Mouse (Mus musculus): Measurements from ENCODE around the gene Clcf1. TPM values are rescaled to one million over a fixed set of nuclear protein-coding genes. Genes with fewer than 3 reads are reported as not detected.

Gene Clcf1
- polyA plus RNA-seq, 1 experiment from 2014 or later, result 9.0 TPM

- Histone ChIP-seq H3K9me3 (no peaks in the 10 kb centered on the region), H3K4me2 (replicated peaks) (peak overlapping the region; percentile 88), H3K4me3 (no peak overlapping the region), H3K27ac (peak overlapping the region; percentile 82), H3K27me3 (peaks cover 6% of the 10 kb centered on the region; the same call in 1 of the 2 replicates), H3K9ac (peak overlapping the region; percentile 46; the same call in 1 of the 2 replicates), H3K36me3 (no peaks in the 10 kb centered on the region), H3K4me1 (peaks cover 45% of the 10 kb centered on the region)
- ATAC-seq (ENCODE audit: low FRiP score, low read depth), result no peak
- WGBS, result 22% methylated on average over 4 of the region's 4 CpGs
These were observed 2.0 kb upstream of the Clcf1 start for GRCm38 (mm10) chr19:4211891-4212588.

DNA sequence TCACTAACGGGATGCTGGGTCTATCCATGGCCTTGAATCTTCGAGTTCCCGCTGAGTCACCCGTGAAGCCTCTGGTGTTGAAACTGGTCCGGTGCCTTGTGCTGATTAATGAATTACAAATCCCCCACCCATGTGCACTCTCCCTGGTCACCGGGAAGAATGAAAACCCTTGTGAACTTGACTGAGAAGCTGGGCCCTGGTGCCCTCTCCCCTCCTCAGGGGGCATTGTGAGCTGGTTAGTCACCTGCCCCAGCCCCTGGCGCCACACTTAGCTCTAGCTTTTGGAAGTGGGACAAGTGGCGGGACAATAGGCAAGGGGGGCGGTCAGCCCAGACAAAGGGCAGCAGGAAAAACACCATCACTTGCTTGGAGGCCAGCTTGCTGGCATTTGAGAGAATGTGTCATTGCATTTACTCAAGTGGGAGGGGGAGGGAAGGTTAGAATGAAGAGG is 489 bp upstream of the Clcf1 start:
- Histone ChIP-seq H3K36me3 (no peaks in the 10 kb centered on the region), H3K9me3 (no peaks in the 10 kb centered on the region), H3K4me1 (peaks cover 60% of the 10 kb centered on the region), H3K27me3 (peaks cover 6% of the 10 kb centered on the region; the same call in 1 of the 2 replicates), H3K9ac (peak overlapping the region; percentile 99), H3K4me3 (peak overlapping the region; percentile 92), H3K27ac (peak overlapping the region; percentile 93), H3K4me2 (replicated peaks) (peak overlapping the region; percentile 88)
- ATAC-seq (ENCODE audit: low FRiP score, low read depth), result no peak
- 15% methylated on average over 9 of the region's 9 CpGs for WGBS

- Histone ChIP-seq H3K9me3 (no peaks in the 10 kb centered on the region), H3K4me2 (replicated peaks) (peak overlapping the region; percentile 88), H3K4me1 (peaks cover 70% of the 10 kb centered on the region), H3K9ac (peak overlapping the region; percentile 99), H3K27me3 (peaks cover 6% of the 10 kb centered on the region; the same call in 1 of the 2 replicates), H3K4me3 (peak overlapping the region; percentile 92), H3K27ac (peak overlapping the region; percentile 93), H3K36me3 (no peaks in the 10 kb centered on the region)
- ATAC-seq (ENCODE audit: low FRiP score, low read depth), result peak; percentile 28
- WGBS, result under 1% methylated on average over 41 of the region's 81 CpGs
These were observed 873 bp downstream of the Clcf1 start for GRCm38 (mm10) chr19:4214771-4215450.

DNA sequence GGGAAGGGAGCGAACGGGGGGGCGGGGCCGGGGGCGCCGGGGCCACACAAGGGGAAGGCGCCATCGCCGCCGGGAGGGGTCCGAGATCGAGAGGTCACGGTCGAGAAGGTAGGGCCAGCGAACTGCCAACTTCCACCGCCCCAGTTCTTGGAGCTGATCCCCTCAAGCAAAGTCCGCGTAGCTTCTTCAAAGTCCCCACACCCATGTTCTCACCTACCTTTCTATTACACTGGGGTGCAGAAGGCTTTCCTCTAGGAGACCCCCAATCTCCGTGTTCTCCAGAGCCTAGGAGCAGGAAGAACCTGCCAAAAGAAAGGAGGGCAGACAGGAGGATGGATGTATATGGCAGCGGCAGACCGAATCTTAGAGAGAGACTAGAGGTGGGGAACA is 1.4 kb downstream of the Clcf1 start:
- Histone ChIP-seq H3K36me3 (0 out of 2 replicates have a peak, but pooled peaks cover 2% of the 10 kb centered on the region), H3K9me3 (no peaks in the 10 kb centered on the region), H3K27ac (peak overlapping the region; percentile 93), H3K9ac (peak overlapping the region; percentile 99), H3K4me2 (replicated peaks) (peak overlapping the region; percentile 88), H3K4me1 (peaks cover 75% of the 10 kb centered on the region), H3K27me3 (peaks cover 6% of the 10 kb centered on the region; the same call in 1 of the 2 replicates), H3K4me3 (peak overlapping the region; percentile 92)
- no peak for ATAC-seq (ENCODE audit: low FRiP score, low read depth)
- WGBS, result 0% methylated on average over 15 of the region's 21 CpGs

- 11% methylated on average over 14 of the region's 14 CpGs for WGBS
- peak overlapping the region; percentile 57 for H3K9ac ChIP-seq
These were observed 2.1 kb downstream of the Clcf1 start for GRCm38 (mm10) chr19:4216041-4216685.

DNA sequence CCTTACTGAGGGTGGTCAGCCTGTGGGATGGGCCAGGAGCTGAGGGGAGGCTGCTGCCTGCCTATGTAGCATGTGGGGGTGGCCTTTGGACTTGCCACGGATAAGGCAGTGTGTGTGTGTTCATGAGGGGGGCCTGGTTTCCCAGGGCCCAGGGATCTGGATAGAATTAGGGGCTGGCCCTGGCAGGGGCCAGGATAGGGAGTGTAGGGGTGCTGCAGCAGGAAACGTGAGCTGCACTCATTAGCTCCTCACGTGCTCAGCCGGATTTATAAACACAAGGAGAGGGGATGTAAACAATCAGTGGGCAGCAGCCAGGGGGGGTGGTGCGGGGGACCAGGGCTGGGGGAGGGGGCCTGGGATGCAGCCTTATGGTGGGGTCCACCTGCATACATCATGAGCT is 3.1 kb downstream of the Clcf1 start:
- Histone ChIP-seq H3K27ac (peak overlapping the region; percentile 58; the same call in 1 of the 2 replicates), H3K27me3 (no peaks in the 10 kb centered on the region), H3K36me3 (peaks cover 19% of the 10 kb centered on the region), H3K4me2 (replicated peaks) (peak overlapping the region; percentile 88), H3K4me3 (0 out of 2 replicates have a peak overlapping the region, but pooled peaks have one; percentile 0), H3K9me3 (no peaks in the 10 kb centered on the region), H3K9ac (peak overlapping the region; percentile 57), H3K4me1 (peaks cover 77% of the 10 kb centered on the region)
- no peak for ATAC-seq (ENCODE audit: low FRiP score, low read depth)
- 11% methylated on average over 5 of the region's 5 CpGs for WGBS

More at GRCm38 (mm10) chr19:4216041-4216685, 2.1 kb downstream of the Clcf1 start:
- no peak for ATAC-seq (ENCODE audit: low FRiP score, low read depth)
- Histone ChIP-seq H3K27me3 (peaks cover 6% of the 10 kb centered on the region; the same call in 1 of the 2 replicates), H3K9me3 (no peaks in the 10 kb centered on the region), H3K36me3 (peaks cover 9% of the 10 kb centered on the region; the same call in 1 of the 2 replicates), H3K4me2 (replicated peaks) (peak overlapping the region; percentile 88), H3K4me3 (peak overlapping the region; percentile 92), H3K27ac (peak overlapping the region; percentile 58), H3K4me1 (peaks cover 82% of the 10 kb centered on the region)

DNA sequence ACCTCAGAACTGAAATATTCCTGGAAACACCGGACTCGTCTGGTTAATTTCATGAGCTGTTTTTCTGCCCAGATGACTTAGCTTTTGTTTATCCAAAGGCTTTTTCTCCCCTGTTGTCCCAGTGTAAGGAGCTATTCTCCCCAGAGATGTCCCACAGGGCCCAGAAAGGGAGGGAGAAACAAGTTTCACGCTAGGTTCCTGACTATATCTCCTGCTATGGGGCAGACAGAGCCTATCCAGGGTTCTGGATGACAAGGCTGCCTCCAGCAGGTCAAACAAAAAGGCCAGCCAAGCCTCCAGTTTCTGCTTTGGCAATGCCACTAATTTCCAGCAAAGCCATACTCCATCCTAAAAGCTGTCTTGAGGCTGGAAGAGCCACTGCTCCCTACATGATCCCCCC is 3.8 kb downstream of the Clcf1 start:
- Histone ChIP-seq H3K4me3 (no peak overlapping the region), H3K27me3 (no peaks in the 10 kb centered on the region), H3K4me1 (peaks cover 70% of the 10 kb centered on the region), H3K9ac (no peak overlapping the region), H3K9me3 (no peaks in the 10 kb centered on the region), H3K27ac (peak overlapping the region; percentile 15; the same call in 1 of the 2 replicates), H3K4me2 (replicated peaks) (no peak overlapping the region), H3K36me3 (peaks cover 26% of the 10 kb centered on the region)
- no peak for ATAC-seq (ENCODE audit: low FRiP score, low read depth)
- 29% methylated on average over 3 of the region's 3 CpGs for WGBS

DNA sequence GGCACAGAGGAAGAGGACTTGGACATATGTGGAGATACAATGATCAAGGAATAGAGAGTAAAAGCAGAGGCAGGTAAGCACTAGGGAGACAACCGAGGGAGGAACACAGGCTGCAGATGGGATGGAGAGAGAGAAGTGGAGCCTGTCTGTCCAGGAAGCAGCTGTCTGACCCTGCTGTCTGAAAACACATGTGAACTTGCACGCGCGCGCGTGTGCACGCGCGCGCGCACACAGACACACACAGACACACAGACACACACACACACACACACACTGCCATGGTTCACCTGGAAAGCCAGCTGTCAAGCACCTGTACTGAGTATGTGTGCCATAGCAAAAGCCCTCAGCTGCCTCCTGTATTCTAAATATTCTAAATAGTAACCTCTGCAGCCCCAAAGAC is 4.3 kb downstream of the Clcf1 start:
- Histone ChIP-seq H3K27ac (peak overlapping the region; percentile 15; the same call in 1 of the 2 replicates), H3K4me3 (no peak overlapping the region), H3K9ac (no peak overlapping the region), H3K4me1 (peaks cover 65% of the 10 kb centered on the region), H3K4me2 (replicated peaks) (no peak overlapping the region), H3K9me3 (no peaks in the 10 kb centered on the region), H3K27me3 (no peaks in the 10 kb centered on the region), H3K36me3 (peaks cover 31% of the 10 kb centered on the region)
- WGBS, result 89% methylated on average over 11 of the region's 11 CpGs
- no peak for ATAC-seq (ENCODE audit: low FRiP score, low read depth)

GRCm38 (mm10) chr19:4218784-4219183 is 4.7 kb downstream of the Clcf1 start:
- H3K9ac ChIP-seq, result no peak overlapping the region
- no peak overlapping the region for H3K27ac ChIP-seq
- H3K36me3 ChIP-seq, result peaks cover 35% of the 10 kb centered on the region
- no peak for ATAC-seq (ENCODE audit: low FRiP score, low read depth)
- 60% methylated on average over 1 of the region's 1 CpGs for WGBS
- H3K27me3 ChIP-seq, result no peaks in the 10 kb centered on the region
- H3K4me2 ChIP-seq (replicated peaks), result no peak overlapping the region
- H3K4me1 ChIP-seq, result peaks cover 60% of the 10 kb centered on the region
- H3K9me3 ChIP-seq, result no peaks in the 10 kb centered on the region
- H3K4me3 ChIP-seq, result no peak overlapping the region

- Histone ChIP-seq H3K9ac (peak overlapping the region; percentile 25; the same call in 1 of the 2 replicates), H3K4me2 (replicated peaks) (no peak overlapping the region), H3K4me3 (no peak overlapping the region), H3K9me3 (no peaks in the 10 kb centered on the region), H3K36me3 (peaks cover 35% of the 10 kb centered on the region), H3K27me3 (no peaks in the 10 kb centered on the region), H3K4me1 (peaks cover 57% of the 10 kb centered on the region), H3K27ac (no peak overlapping the region)
- 80% methylated on average over 6 of the region's 6 CpGs for WGBS
- ATAC-seq (ENCODE audit: low FRiP score, low read depth), result no peak
These were observed 5.9 kb downstream of the Clcf1 start for GRCm38 (mm10) chr19:4219943-4220342.

DNA sequence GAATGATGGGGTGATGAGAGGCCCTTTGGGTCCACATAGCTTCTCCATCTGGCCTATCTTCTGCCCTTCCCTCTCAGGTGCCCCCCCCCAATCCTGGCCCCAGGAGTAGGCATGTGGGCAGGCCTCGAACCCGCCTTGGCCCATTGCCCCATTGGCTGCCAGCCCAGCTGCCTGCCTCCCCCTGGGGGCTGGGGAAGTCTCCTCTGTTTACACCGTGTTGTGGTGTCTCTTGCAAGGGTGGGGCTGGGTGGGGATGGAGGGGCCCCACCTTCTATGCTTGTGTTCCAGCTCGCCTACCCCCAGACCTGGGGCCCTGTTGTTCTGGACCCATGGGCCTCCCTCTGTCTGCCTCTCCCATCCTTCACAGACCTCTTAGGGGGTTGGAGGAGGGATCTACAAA is 6.4 kb downstream of the Clcf1 start:
- Histone ChIP-seq H3K9ac (peak overlapping the region; percentile 25; the same call in 1 of the 2 replicates), H3K4me1 (peaks cover 56% of the 10 kb centered on the region)

More for the DNA sequence above, 6.4 kb downstream of the Clcf1 start:
- H3K27ac ChIP-seq, result no peak overlapping the region
- H3K4me3 ChIP-seq, result no peak overlapping the region
- no peaks in the 10 kb centered on the region for H3K27me3 ChIP-seq
- no peak for ATAC-seq (ENCODE audit: low FRiP score, low read depth)
- WGBS, result 50% methylated on average over 4 of the region's 4 CpGs
- H3K9me3 ChIP-seq, result no peaks in the 10 kb centered on the region
- no peak overlapping the region for H3K4me2 ChIP-seq (replicated peaks)
- H3K36me3 ChIP-seq, result peaks cover 35% of the 10 kb centered on the region

All from limb, embryonic 13.5 days (tissue).